Mouse (Mus musculus) gastrocnemius, postnatal 36 days (tissue): ENCODE data around the gene Cldn9. TPM values are rescaled to one million over a fixed set of nuclear protein-coding genes. Genes with fewer than 3 reads are reported as not detected.

ENCODE experiments used
- DNase-seq, 2 experiments: peaks; one replicate each; pipeline ENCODE4 v3.0.0; 2022
- intact Hi-C: fragments of 180-260 bp; cut with DNase I; formaldehyde crosslinking; loops from one replicate; pipeline ENCODE4 v1.15.1; 2025
- total RNA-seq, 2 experiments: library from RNA; stranded (reverse); gene quantifications; 2 replicates each; pipeline ENCODE4 v1.2.3; 2021

The Cldn9 gene
- total RNA-seq, 2 experiments from 2014 or later, result not detected

DNA sequence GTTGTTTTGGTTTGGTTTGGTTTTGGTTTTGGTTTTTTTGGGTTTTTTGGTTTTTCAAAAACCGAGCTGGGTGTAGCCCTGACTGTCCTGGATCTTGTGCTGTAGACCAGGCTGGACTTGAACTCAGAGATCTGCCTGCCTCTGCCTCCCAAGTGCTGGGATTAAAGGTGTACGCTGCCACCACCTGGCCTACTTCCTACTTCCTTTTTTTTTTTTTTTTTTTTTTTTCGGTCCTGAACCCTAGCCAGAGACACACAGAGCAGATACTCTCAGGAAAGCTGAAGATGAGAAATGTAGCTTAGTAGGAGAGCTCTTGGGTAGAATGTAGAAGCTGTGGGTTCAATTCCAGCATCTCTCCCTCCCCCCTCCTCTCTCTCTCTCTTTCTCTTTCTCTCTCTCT lies 25.4 kb downstream of the Cldn9 start:
- intact Hi-C loops, result no loop called here
- DNase-seq, result no peak

DNA sequence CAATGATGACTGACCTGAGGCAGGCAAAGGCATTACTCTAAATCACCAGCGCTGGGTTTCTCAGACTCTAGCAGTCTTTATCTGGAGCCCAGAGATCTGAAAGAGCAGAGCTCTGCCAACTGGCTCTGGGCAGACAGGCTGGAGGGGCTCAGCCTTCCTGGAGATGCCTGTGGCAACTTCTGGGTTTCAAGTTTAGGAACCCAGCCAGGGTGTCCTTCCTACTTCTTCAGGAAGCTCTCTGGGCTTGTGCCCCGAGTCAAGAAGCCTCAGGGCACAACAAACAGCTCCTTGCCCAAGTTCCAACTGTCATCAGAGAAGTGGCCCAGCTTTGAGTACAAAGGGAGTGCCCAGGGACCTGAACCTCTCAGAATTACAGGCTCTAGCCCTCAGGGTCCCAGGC lies 29.4 kb downstream of the Cldn9 start:
- intact Hi-C loops, result no loop called here
- no peak for DNase-seq

DNA sequence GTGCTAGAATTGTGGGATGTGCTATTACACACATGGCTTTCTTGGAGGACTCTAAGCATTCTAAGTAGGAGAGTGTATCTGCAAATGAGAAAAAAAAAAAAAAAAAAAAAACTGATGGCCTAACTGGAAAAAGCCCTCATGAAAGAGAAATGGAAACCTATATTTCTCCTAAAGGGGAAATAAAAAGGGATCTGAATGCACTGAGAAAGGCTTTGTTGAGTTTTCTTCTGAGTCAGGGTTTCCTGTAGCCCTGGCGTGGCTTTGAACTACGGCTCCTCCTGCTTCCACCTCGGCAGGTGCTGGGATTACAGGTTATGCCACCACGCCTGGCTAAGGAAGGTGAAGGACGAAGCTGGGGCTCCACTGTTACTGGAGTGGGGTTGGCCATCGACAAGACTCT lies 29.8 kb downstream of the Cldn9 start:
- no peak for DNase-seq
- intact Hi-C loops, result no loop called here

DNA sequence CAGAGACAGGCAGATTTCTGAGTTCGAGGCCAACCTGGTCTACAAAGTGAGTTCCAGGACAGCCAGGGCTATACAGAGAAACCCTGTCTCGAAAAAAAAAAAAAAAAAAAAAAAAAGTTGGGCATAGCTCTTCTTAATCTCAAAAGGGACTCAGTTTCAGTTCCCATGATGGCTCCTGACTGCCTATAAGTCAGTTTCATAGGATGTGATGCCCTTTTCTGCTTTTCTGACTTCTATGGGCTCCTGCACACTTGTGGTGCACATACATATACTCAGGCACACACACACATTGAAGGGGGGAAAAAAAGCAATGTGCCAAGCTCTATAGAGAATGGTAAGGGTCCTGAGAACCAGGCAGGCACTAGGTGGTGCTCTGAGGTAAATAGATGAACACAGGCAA lies 30.5 kb downstream of the Cldn9 start:
- intact Hi-C loops, result no loop called here
- DNase-seq, result no peak

DNA sequence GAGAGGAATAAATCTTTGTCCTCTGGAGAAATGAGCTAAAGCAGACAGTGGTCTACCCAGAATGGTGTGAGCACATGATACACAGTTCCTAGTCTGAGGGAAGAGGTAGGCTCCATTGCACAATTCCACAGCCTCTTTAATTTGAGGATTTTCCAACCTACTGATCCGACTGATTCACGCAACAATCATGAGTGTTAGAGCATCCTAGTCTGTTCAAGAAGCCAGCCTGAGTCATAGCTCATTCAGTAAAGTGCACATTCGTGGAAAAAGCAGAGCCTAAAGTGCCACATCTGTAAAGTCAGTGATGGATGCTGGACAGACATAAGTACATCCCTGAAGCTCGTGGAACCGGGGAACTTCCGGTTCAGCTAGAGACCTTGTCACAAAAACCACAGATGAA lies 32.5 kb downstream of the Cldn9 start:
- no peak for DNase-seq
- intact Hi-C loops, result no loop called here

DNA sequence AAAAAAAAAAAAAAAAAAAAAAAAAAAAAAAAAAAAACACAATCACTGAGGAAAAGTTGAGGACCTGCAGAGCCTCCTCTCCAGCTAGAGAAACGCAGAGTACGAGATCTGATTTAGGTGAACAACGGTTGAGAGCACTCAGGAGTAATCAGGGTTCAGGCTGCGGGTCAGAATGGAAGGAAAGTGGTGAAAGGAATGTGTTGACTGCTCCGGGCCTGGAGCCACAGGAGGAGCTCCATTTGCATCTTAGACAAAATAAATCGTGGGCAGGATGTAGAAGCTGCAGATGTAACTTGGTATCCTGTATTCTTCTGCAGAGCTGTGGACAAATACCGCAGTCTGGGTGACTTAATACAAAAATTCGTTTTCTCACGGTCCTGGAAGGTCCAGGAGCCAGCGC lies 37.9 kb downstream of the Cldn9 start:
- intact Hi-C loops, result no loop called here
- no peak for DNase-seq

DNA sequence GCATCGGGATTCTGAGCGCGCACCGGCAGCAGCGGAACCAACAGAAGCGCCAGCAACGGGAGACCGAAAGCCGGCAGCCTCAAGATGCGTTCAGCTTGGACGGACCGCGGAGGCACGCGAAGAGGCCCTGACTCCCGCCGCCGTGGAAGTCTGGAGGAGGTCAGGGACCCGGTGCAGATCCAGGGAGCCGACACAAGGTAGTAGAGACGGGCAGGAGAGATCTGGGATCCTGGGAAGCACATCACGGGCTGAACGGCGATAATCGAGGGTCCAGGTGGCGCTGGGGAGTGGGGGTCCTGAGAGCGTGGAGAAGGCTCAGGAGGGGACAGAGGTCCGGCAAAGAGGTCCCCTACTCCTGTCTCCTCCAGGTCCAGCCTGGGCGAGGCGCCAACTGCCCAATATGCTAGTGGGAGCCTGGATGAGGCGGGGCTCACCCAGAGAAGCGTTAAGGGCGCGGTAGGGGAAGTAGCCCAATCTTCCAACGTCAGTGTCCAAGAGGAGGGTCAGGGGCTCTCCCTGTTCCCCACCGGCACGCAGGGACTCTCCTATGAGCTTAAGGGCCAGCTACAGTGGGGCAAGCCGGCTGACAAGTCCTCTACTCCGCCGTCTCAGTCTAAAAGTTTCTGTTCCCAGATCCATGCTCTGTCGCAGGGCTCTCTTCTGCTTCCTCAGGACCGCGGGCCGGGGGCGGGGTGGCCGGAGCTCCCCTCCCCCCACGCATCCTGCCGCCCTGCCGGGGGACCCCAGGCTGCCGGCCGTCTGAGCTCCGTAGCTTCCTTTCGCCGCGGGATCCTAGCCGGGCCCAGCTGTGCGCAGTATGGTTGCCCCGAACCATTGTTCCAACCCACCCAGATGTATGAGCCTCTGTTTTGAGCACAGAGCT lies 39.0 kb downstream of the Cldn9 start, which contains the start of gene Mmp25:
TSS of gene Mmp25 (minus strand) at position 665 of the 883 bp plus-strand sequence.
- intact Hi-C loops, result no loop called here
- no peak for DNase-seq

Other genes starting within 250 kb of the Cldn9 start
- not detected for gene Vmn2r117, start 204.3 kb downstream of the Cldn9 start, total RNA-seq
- 1 to 10 TPM; 1.8 TPM for gene Zfp213, start 119.8 kb downstream of the Cldn9 start, total RNA-seq
- 1 to 10 TPM; 1.5 to 1.8 TPM for gene Zfp13, start 84.5 kb downstream of the Cldn9 start, total RNA-seq
- gene Zscan10, start 83.2 kb downstream of the Cldn9 start, total RNA-seq, result not detected
- not detected for gene Mmp25, start 38.7 kb downstream of the Cldn9 start, total RNA-seq
- not detected for gene Bicdl2, start 23.5 kb downstream of the Cldn9 start, total RNA-seq
- gene Hcfc1r1, start 10.4 kb downstream of the Cldn9 start, total RNA-seq, result 100 to 1,000 TPM; 125 TPM
- 1 to 10 TPM; 7.6 to 9.2 TPM for gene Thoc6, start 10.1 kb downstream of the Cldn9 start, total RNA-seq
- gene Tnfrsf12a, start 6.6 kb downstream of the Cldn9 start, total RNA-seq, result 10 to 100 TPM; 38.1 to 49.0 TPM
- gene Cldn6, start 4.8 kb downstream of the Cldn9 start, total RNA-seq, result not detected
- not detected for gene 1520401A03Rik, start 38.8 kb upstream of the Cldn9 start, total RNA-seq
- gene Pkmyt1, start 42.3 kb upstream of the Cldn9 start, total RNA-seq, result under 1 TPM; 0.52 to 0.64 TPM
- 1 to 10 TPM; 3.6 to 4.0 TPM for gene Paqr4, start 56.8 kb upstream of the Cldn9 start, total RNA-seq
- gene Kremen2, start 61.8 kb upstream of the Cldn9 start, total RNA-seq, result not detected
- gene Flywch1, start 87.6 kb upstream of the Cldn9 start, total RNA-seq, result 10 to 100 TPM; 34.3 to 38.0 TPM
- under 1 TPM in 1 of 2 experiments, not detected in 1; 0.46 TPM for gene Flywch2, start 102.1 kb upstream of the Cldn9 start, total RNA-seq
- gene Srrm2, start 106.5 kb upstream of the Cldn9 start, total RNA-seq, result 100 to 1,000 TPM; 153 to 189 TPM
- 100 to 1,000 TPM; 270 to 297 TPM for gene Elob, start 145.1 kb upstream of the Cldn9 start, total RNA-seq
- gene Prss33, start 152.0 kb upstream of the Cldn9 start, total RNA-seq, result not detected
- not detected for gene Prss32, start 159.8 kb upstream of the Cldn9 start, total RNA-seq
- gene Prss41, start 160.1 kb upstream of the Cldn9 start, total RNA-seq, result under 1 TPM in 1 of 2 experiments, not detected in 1; 0.37 TPM
- not detected for gene Prss21, start 184.0 kb upstream of the Cldn9 start, total RNA-seq
- not detected for gene Dcpp1, start 196.8 kb upstream of the Cldn9 start, total RNA-seq
- gene Dcpp2, start 196.9 kb upstream of the Cldn9 start, total RNA-seq, result not detected
- not detected for gene Dcpp3, start 233.4 kb upstream of the Cldn9 start, total RNA-seq